Mouse (Mus musculus): ENCODE results near the gene Prickle3. TPM values are rescaled to one million over a fixed set of nuclear protein-coding genes. Genes with fewer than 3 reads are reported as not detected.
"Not testable (repeated sequence)": the region's sequence is repeated elsewhere in the genome, so short reads cannot be mapped to it uniquely, and the experiment has no call there.

The Prickle3 gene
- polyA plus RNA-seq, 1 experiment from 2014 or later: 2.0 TPM

GRCm38 (mm10) chrX:7714135-7714899, 57.3 kb downstream of the Prickle3 start, which contains the start of gene Wdr45:
Gene Wdr45 (plus strand): TSS chrX:7714333.
- ATAC-seq (ENCODE audit: low read depth): peak; percentile 97
- H3K27ac ChIP-seq (ENCODE audit: low read depth, low read length); H3K4me1 ChIP-seq (ENCODE audit: control insufficient read depth, insufficient read depth, low read length); H3K9ac ChIP-seq (replicated peaks; ENCODE audit: low read depth, low read length); H3K36me3 ChIP-seq (ENCODE audit: control insufficient read depth, insufficient read depth, low read length); H3K9me3 ChIP-seq (ENCODE audit: control insufficient read depth, low read length); H3K27me3 ChIP-seq (ENCODE audit: control insufficient read depth, insufficient read depth, low read length): not testable (repeated sequence)
- H3K4me3 ChIP-seq (ENCODE audit: low read depth, low read length): peak within 1 kb of the TSS; percentile 24
- WGBS: 14% methylated on average over 17 of the region's 60 CpGs
- H3K4me2 ChIP-seq (ENCODE audit: low read depth, low read length): peak within 1 kb of the TSS; percentile 42; the same call in 1 of the 2 replicates

DNA sequence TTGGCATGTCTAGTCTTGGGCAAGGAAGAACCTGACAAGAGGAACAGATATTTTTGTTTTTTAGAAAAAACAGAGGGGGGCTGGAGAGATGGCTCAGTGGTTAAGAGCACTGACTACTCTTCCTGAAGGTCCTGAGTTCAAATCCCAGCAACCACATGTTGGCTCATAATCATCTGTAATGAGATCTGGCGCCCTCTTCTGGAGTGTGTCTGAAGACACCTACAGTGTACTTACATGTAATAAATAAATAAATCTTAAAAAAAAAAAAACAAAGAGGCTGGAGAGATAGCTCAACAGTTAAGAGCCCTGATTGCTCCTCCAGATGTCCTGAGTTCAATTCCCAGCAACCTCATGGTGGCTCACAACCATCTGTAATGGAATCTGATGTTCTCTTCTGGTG, 59.0 kb downstream of the Prickle3 start:
- not testable (repeated sequence) for ATAC-seq (ENCODE audit: low read depth); H3K4me1 ChIP-seq (ENCODE audit: control insufficient read depth, insufficient read depth, low read length); H3K4me3 ChIP-seq (ENCODE audit: low read depth, low read length); H3K27ac ChIP-seq (ENCODE audit: low read depth, low read length); H3K36me3 ChIP-seq (ENCODE audit: control insufficient read depth, insufficient read depth, low read length); H3K9me3 ChIP-seq (ENCODE audit: control insufficient read depth, low read length); H3K27me3 ChIP-seq (ENCODE audit: control insufficient read depth, insufficient read depth, low read length); H3K9ac ChIP-seq (replicated peaks; ENCODE audit: low read depth, low read length); H3K4me2 ChIP-seq (ENCODE audit: low read depth, low read length)
- WGBS: 33% methylated on average over 1 of the region's 1 CpGs

Other genes starting within 250 kb of the Prickle3 start
- 0.11 and 0.32 TPM in 2 replicates for gene Foxp3, start 83.6 kb upstream of the Prickle3 start, polyA plus RNA-seq (2014; fragmentation: Nextera tagmentation; extraction: Ambion mirVana)
- gene Ppp1r3f, start 83.0 kb upstream of the Prickle3 start, polyA plus RNA-seq (2014; fragmentation: Nextera tagmentation; extraction: Ambion mirVana): 6.2 and 7.3 TPM in 2 replicates
- 27.0 and 29.6 TPM in 2 replicates for gene Ccdc22, start 51.7 kb upstream of the Prickle3 start, polyA plus RNA-seq (2014; fragmentation: Nextera tagmentation; extraction: Ambion mirVana)
- 0.12 and 0.23 TPM in 2 replicates for gene Cacna1f, start 50.2 kb upstream of the Prickle3 start, polyA plus RNA-seq (2014; fragmentation: Nextera tagmentation; extraction: Ambion mirVana)
- gene Syp, start 18.8 kb upstream of the Prickle3 start, polyA plus RNA-seq (2014; fragmentation: Nextera tagmentation; extraction: Ambion mirVana): 81.4 and 149 TPM in 2 replicates
- 12.5 and 23.2 TPM in 2 replicates for gene Plp2, start 14.1 kb downstream of the Prickle3 start, polyA plus RNA-seq (2014; fragmentation: Nextera tagmentation; extraction: Ambion mirVana)
- gene Magix, start 24.0 kb downstream of the Prickle3 start, polyA plus RNA-seq (2014; fragmentation: Nextera tagmentation; extraction: Ambion mirVana): 0.20 TPM in 1 of 2 replicates, not detected in the other
- gene Gpkow, start 39.9 kb downstream of the Prickle3 start, polyA plus RNA-seq (2014; fragmentation: Nextera tagmentation; extraction: Ambion mirVana): 50.0 and 55.7 TPM in 2 replicates
- 22.3 and 23.6 TPM in 2 replicates for gene Wdr45, start 57.1 kb downstream of the Prickle3 start, polyA plus RNA-seq (2014; fragmentation: Nextera tagmentation; extraction: Ambion mirVana)
- 0.47 and 2.9 TPM in 2 replicates for gene Gm45208, start 65.0 kb downstream of the Prickle3 start, polyA plus RNA-seq (2014; fragmentation: Nextera tagmentation; extraction: Ambion mirVana)
- gene Praf2, start 71.2 kb downstream of the Prickle3 start, polyA plus RNA-seq (2014; fragmentation: Nextera tagmentation; extraction: Ambion mirVana): 137 and 147 TPM in 2 replicates
- 55.9 and 57.1 TPM in 2 replicates for gene Ccdc120, start 93.6 kb downstream of the Prickle3 start, polyA plus RNA-seq (2014; fragmentation: Nextera tagmentation; extraction: Ambion mirVana)
- 16.6 and 23.8 TPM in 2 replicates for gene Tfe3, start 105.3 kb downstream of the Prickle3 start, polyA plus RNA-seq (2014; fragmentation: Nextera tagmentation; extraction: Ambion mirVana)
- gene Gripap1, start 132.5 kb downstream of the Prickle3 start, polyA plus RNA-seq (2014; fragmentation: Nextera tagmentation; extraction: Ambion mirVana): 57.3 and 74.5 TPM in 2 replicates
- gene Kcnd1, start 165.0 kb downstream of the Prickle3 start, polyA plus RNA-seq (2014; fragmentation: Nextera tagmentation; extraction: Ambion mirVana): 5.8 and 7.7 TPM in 2 replicates
- 26.8 and 28.1 TPM in 2 replicates for gene Otud5, start 184.1 kb downstream of the Prickle3 start, polyA plus RNA-seq (2014; fragmentation: Nextera tagmentation; extraction: Ambion mirVana)
- gene Pim2, start 221.0 kb downstream of the Prickle3 start, polyA plus RNA-seq (2014; fragmentation: Nextera tagmentation; extraction: Ambion mirVana): 20.7 and 22.9 TPM in 2 replicates
- gene Slc35a2, start 226.8 kb downstream of the Prickle3 start, polyA plus RNA-seq (2014; fragmentation: Nextera tagmentation; extraction: Ambion mirVana): 23.6 and 25.1 TPM in 2 replicates
- gene Pqbp1, start 242.0 kb downstream of the Prickle3 start, polyA plus RNA-seq (2014; fragmentation: Nextera tagmentation; extraction: Ambion mirVana): 184 and 191 TPM in 2 replicates
- gene Timm17b, start 242.1 kb downstream of the Prickle3 start, polyA plus RNA-seq (2014; fragmentation: Nextera tagmentation; extraction: Ambion mirVana): 146 and 167 TPM in 2 replicates